Mouse (Mus musculus): ENCODE data around the gene Clk2. TPM values are rescaled to one million over a fixed set of nuclear protein-coding genes. Genes with fewer than 3 reads are reported as not detected.

The Clk2 gene
- 6.5 TPM for polyA plus RNA-seq (2014; fragmentation: Illumina TruSeq; extraction: RNeasy Lipid Tissue Mini Kit (QIAGEN cat#74804); ENCODE audit: low read depth, low replicate concordance)

DNA sequence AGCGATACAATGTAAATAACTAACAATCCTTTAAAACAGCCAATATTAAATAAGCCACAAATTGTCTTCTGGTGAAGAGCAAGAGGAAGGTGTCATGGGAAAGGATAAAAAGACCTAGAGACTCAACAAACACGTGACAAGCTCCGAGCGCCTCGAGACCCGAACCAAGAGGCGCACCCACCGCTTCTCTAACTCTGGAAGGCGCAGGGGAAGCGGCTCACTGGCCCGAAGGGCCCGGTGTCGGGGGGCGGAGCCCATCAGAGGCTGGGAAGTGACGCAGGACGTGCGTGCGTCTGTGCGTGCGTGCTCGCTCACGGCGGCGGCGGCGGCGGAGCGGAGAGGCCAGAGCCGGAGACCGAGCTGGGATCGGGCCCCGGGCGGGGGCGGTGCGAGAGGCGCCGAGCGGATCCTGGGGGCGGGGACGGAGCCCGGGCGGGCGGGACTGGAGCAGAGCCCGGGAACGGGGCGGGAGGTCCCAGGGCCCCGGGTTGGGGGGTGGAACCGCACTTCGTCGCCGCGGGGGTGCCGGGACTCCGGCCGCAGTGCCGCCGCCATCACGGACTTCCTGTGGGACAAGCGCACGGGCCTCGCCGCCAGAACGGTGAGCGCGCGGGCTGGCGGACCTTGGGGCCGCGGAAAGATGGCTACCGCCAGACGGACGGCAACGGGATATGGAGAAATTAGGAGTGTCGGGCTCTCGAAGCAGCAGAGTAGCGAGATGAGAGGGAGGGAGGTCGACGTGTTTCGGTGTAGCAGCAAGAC, at the start of gene Clk2:
Gene Clk2 (plus strand): TSS at position 290 of the 762 bp plus-strand sequence.

DNA sequence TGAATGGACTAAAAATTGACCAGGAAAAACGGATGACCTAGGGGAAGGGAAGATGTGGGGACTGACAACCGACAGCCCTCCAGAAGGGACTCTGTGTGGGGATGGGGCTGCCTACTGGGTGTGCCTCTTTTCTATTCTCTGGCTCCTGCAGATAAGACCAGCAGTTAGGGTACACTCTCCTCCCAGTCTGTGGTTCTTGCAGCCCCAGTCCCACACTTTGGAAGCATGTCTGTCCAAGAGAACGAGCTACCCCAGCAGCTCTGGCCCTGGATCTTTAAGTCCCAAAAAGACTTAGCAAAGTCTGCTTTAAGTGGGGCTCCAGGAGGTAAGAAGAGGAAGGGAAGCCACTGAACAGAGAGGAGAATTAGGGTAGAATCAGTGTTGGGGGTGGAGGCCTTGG, 28.6 kb upstream of the Clk2 start, which contains the start of gene Pklr:
Gene Pklr (plus strand): TSS at position 185 of the 400 bp plus-strand sequence.

DNA sequence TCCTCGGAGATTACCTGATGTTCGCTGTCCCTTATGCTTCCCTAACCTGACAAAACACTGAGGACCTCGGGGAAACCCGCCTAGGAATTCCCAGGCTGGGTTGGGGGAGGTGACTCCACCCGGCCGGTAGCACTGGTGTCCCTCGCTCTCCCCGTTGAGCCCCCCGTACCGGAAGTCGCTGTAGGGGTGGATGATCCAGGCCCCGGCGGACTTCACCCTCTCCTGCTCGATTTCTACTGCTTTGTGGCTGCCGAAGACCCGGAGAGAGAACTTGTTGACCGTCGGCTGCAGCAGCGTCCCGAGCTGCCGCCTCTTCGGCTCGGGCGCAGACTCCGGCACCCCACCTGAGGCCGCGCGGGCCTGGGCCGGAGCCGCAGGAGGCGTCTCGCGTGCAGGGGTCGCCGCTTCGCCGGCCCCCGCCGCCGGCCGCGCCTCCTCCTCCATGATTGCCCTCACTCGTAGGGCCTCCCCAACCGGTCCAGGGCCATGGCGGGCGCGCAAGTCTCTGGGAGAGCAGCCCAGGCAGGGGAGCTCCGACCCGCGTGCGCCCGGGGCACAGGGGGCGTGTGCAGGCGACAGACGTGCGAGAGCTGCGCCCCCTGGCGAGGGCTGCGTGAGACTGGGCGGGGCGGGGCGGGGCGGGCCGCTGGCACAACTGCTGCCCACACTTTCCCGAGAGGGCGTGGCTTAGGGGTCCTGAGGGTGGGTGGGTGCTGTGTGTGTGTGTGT, 4.8 kb upstream of the Clk2 start, which contains the start of gene Hcn3:
Gene Hcn3 (minus strand): TSS at position 581 of the 729 bp plus-strand sequence.

DNA sequence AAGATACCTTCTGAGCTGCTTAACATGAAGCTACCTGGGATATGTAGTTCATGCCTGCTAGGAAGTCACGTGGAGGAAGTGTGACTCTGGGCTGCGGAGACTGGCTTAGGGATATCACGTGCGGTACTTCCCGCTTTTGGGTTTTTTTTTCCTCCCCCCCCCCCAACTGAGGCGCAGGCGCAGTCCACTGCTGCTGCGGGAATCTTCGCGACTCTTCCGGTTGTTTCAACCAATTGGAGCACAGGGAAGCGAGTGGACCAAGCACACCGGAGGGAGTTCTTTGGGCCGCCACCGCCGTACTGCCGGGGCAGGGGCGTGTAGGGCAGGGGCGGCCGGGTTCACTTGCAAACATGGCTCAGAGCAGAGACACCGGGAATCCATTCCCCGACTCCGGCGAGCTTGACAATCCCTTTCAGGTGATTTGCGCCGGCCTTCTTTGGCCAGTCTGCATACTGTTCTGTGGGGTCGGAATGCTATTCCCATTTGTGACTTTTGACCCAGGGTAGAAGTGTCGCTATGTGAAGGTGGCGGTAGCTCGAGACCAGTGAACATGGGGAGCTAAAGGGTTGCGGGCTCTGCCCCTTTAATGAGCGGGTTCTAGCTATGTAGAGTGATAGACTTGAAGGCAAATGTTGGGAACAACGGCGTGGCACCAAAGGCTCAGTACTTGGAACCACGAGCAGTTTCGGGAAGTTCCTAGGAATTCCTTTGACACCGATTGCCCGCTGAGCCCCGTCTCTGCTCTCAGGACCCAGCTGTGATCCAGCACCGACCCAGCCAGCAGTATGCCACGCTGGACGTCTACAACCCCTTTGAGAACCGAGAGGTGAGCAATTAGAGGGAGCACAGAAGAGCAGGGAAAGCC, 12.9 kb downstream of the Clk2 start, which contains the start of gene Scamp3:
Gene Scamp3 (plus strand): TSS at position 232 of the 865 bp plus-strand sequence.

DNA sequence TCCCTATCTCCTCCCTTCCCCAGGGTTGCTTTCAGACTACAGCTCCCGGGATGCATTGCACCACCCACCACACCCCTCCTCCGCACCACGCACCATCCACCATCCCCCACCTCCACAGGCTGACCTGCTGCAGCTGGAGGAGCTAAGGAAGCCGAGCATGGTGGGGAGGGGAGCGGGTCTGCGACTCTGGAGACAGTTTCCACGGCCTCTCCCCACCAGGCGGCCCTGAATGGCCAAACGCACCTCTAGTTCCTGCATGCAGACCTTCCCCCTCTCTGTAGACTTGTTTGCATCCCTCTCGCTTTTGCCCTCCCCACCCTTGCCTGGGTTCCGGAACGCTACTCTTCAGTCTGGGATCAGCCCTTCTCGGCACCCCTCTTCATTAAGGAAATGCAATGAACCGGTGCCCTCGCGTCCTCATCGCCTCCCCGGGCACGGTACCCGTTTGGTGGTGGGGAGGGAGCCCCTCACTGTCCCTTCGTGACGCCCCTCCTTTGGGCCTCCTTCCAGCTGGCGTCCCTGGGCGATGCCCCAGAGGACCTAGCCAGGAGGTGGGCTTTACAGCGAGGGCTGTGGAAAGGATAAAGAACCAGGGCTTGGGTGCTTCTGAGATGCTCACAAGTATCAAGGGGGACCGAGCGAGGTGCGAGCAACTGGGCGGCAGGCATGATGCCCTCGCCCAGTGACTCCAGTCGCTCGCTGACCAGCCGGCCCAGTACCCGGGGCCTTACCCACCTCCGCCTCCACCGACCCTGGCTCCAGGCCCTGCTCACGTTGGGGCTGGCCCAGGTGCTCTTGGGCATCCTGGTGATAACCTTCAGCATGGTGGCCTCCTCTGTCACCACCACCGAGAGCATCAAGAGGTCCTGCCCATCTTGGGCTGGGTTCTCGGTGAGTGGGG, 18.7 kb downstream of the Clk2 start, which contains the start of gene Fam189b:
Gene Fam189b (plus strand): TSS at position 86 of the 901 bp plus-strand sequence.

DNA sequence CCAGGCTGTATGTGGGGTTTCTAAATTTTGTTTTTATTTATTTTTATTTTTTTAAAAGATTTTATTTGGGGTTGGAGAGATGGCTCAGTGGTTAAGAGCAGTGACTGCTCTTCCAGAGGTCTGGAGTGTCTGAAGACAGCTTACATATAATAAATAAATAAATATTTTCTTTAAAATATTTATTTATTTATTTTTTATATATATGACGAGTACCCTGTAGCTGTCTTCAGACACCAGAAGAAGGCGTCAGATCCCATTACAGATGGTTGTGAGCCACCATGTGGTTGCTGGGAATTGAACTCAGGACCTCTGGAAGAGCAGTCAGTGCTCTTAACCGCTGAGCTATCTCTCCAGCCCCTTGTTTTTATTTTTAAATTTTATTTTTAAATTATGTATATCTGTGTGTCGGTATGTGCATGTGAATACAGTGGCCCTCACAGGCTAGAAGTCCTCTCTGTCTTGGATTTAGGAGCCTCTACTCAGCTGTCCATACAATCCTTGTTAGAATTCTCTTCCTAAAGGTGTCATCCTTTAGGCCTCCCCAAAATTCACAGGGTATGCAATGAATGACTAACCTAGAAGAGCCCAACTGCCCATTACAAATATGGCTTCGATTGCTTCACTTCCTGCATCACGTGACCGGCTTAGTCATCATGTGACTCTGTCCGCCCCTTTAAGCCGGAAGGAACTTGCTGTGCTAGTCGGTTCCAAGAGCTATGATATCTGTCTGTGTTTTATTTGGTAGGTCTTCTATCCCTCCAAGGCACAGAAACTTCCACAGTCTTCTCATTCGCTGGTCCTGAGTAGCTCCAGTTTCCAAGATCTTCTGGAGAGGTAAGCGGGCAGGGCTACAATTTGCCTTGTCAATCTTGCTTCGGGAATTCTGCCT, 37.9 kb downstream of the Clk2 start, which contains the start of gene Gba:
Gene Gba (plus strand): TSS at position 676 of the 889 bp plus-strand sequence.

DNA sequence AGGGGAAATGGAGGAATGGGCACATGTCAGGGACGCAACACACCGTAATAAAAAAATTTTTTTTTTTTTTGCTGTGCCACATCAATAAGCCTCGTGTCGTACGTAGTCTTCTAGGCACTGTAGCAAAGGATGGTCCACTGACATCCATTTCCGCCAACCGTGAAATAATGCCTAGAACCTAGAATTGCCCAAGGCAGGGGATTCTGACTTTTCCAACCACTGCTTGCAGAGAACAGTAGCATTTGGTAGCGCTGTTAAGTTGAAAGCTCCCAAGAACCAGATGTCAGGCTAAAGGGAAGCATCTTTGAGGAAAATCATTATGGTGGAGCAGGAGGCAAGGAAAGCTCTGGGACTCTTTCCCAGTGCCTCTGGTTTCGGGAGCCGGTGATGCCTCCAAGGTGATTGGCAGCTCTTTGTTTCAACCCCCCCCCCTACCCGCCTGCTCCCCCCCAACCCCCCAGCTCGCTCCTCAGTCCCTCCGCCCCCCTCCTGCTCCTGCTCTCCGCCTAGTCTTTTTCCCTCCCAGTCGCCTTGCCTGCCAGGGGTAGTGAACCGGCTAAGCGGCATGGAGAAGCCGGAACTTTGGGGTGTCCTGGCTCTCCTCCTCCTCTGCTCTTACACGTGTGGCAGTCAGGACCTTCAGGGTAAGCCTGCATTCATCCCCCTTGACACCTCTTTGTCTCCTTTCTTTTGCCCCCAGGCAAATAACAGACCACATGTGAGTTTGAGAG, 50.3 kb downstream of the Clk2 start, which contains the start of gene Thbs3:
Gene Thbs3 (plus strand): TSS at position 500 of the 731 bp plus-strand sequence.

Other genes starting within 250 kb of the Clk2 start
- 40.4 TPM for gene Ash1l, start 214.2 kb upstream of the Clk2 start, polyA plus RNA-seq (2014; fragmentation: Illumina TruSeq; extraction: RNeasy Lipid Tissue Mini Kit (QIAGEN cat#74804); ENCODE audit: low read depth, low replicate concordance)
- gene Dap3, start 213.6 kb upstream of the Clk2 start, polyA plus RNA-seq (2014; fragmentation: Illumina TruSeq; extraction: RNeasy Lipid Tissue Mini Kit (QIAGEN cat#74804); ENCODE audit: low read depth, low replicate concordance), result 106 TPM
- gene Rusc1, start 71.5 kb upstream of the Clk2 start, polyA plus RNA-seq (2014; fragmentation: Illumina TruSeq; extraction: RNeasy Lipid Tissue Mini Kit (QIAGEN cat#74804); ENCODE audit: low read depth, low replicate concordance), result 5.8 TPM
- gene Gm43738, start 63.7 kb upstream of the Clk2 start, polyA plus RNA-seq (2014; fragmentation: Illumina TruSeq; extraction: RNeasy Lipid Tissue Mini Kit (QIAGEN cat#74804); ENCODE audit: low read depth, low replicate concordance), result not detected
- gene Fdps, start 62.8 kb upstream of the Clk2 start, polyA plus RNA-seq (2014; fragmentation: Illumina TruSeq; extraction: RNeasy Lipid Tissue Mini Kit (QIAGEN cat#74804); ENCODE audit: low read depth, low replicate concordance), result 6.4 TPM
- 10.3 TPM for gene Pklr, start 28.7 kb upstream of the Clk2 start, polyA plus RNA-seq (2014; fragmentation: Illumina TruSeq; extraction: RNeasy Lipid Tissue Mini Kit (QIAGEN cat#74804); ENCODE audit: low read depth, low replicate concordance)
- gene Hcn3, start 4.6 kb upstream of the Clk2 start, polyA plus RNA-seq (2014; fragmentation: Illumina TruSeq; extraction: RNeasy Lipid Tissue Mini Kit (QIAGEN cat#74804); ENCODE audit: low read depth, low replicate concordance), result not detected
- 7.7 TPM for gene Scamp3, start 12.7 kb downstream of the Clk2 start, polyA plus RNA-seq (2014; fragmentation: Illumina TruSeq; extraction: RNeasy Lipid Tissue Mini Kit (QIAGEN cat#74804); ENCODE audit: low read depth, low replicate concordance)
- not detected for gene Fam189b, start 18.3 kb downstream of the Clk2 start, polyA plus RNA-seq (2014; fragmentation: Illumina TruSeq; extraction: RNeasy Lipid Tissue Mini Kit (QIAGEN cat#74804); ENCODE audit: low read depth, low replicate concordance)
- 10.7 TPM for gene Gba, start 38.1 kb downstream of the Clk2 start, polyA plus RNA-seq (2014; fragmentation: Illumina TruSeq; extraction: RNeasy Lipid Tissue Mini Kit (QIAGEN cat#74804); ENCODE audit: low read depth, low replicate concordance)
- gene Thbs3, start 50.4 kb downstream of the Clk2 start, polyA plus RNA-seq (2014; fragmentation: Illumina TruSeq; extraction: RNeasy Lipid Tissue Mini Kit (QIAGEN cat#74804); ENCODE audit: low read depth, low replicate concordance), result 0.73 TPM
- 50.1 TPM for gene Mtx1, start 62.3 kb downstream of the Clk2 start, polyA plus RNA-seq (2014; fragmentation: Illumina TruSeq; extraction: RNeasy Lipid Tissue Mini Kit (QIAGEN cat#74804); ENCODE audit: low read depth, low replicate concordance)
- gene Muc1, start 64.3 kb downstream of the Clk2 start, polyA plus RNA-seq (2014; fragmentation: Illumina TruSeq; extraction: RNeasy Lipid Tissue Mini Kit (QIAGEN cat#74804); ENCODE audit: low read depth, low replicate concordance), result 9.3 TPM
- gene Krtcap2, start 81.2 kb downstream of the Clk2 start, polyA plus RNA-seq (2014; fragmentation: Illumina TruSeq; extraction: RNeasy Lipid Tissue Mini Kit (QIAGEN cat#74804); ENCODE audit: low read depth, low replicate concordance), result 27.7 TPM
- not detected for gene Trim46, start 81.5 kb downstream of the Clk2 start, polyA plus RNA-seq (2014; fragmentation: Illumina TruSeq; extraction: RNeasy Lipid Tissue Mini Kit (QIAGEN cat#74804); ENCODE audit: low read depth, low replicate concordance)
- not detected for gene Dpm3, start 94.6 kb downstream of the Clk2 start, polyA plus RNA-seq (2014; fragmentation: Illumina TruSeq; extraction: RNeasy Lipid Tissue Mini Kit (QIAGEN cat#74804); ENCODE audit: low read depth, low replicate concordance)
- 10.2 TPM for gene Slc50a1, start 105.8 kb downstream of the Clk2 start, polyA plus RNA-seq (2014; fragmentation: Illumina TruSeq; extraction: RNeasy Lipid Tissue Mini Kit (QIAGEN cat#74804); ENCODE audit: low read depth, low replicate concordance)
- 8.2 TPM for gene Efna1, start 116.3 kb downstream of the Clk2 start, polyA plus RNA-seq (2014; fragmentation: Illumina TruSeq; extraction: RNeasy Lipid Tissue Mini Kit (QIAGEN cat#74804); ENCODE audit: low read depth, low replicate concordance)
- gene Efna3, start 158.2 kb downstream of the Clk2 start, polyA plus RNA-seq (2014; fragmentation: Illumina TruSeq; extraction: RNeasy Lipid Tissue Mini Kit (QIAGEN cat#74804); ENCODE audit: low read depth, low replicate concordance), result not detected
- not detected for gene Efna4, start 173.2 kb downstream of the Clk2 start, polyA plus RNA-seq (2014; fragmentation: Illumina TruSeq; extraction: RNeasy Lipid Tissue Mini Kit (QIAGEN cat#74804); ENCODE audit: low read depth, low replicate concordance)
- gene Adam15, start 185.2 kb downstream of the Clk2 start, polyA plus RNA-seq (2014; fragmentation: Illumina TruSeq; extraction: RNeasy Lipid Tissue Mini Kit (QIAGEN cat#74804); ENCODE audit: low read depth, low replicate concordance), result 4.4 TPM
- gene Dcst2, start 197.2 kb downstream of the Clk2 start, polyA plus RNA-seq (2014; fragmentation: Illumina TruSeq; extraction: RNeasy Lipid Tissue Mini Kit (QIAGEN cat#74804); ENCODE audit: low read depth, low replicate concordance), result not detected
- not detected for gene Dcst1, start 200.5 kb downstream of the Clk2 start, polyA plus RNA-seq (2014; fragmentation: Illumina TruSeq; extraction: RNeasy Lipid Tissue Mini Kit (QIAGEN cat#74804); ENCODE audit: low read depth, low replicate concordance)
- gene Zbtb7b, start 230.0 kb downstream of the Clk2 start, polyA plus RNA-seq (2014; fragmentation: Illumina TruSeq; extraction: RNeasy Lipid Tissue Mini Kit (QIAGEN cat#74804); ENCODE audit: low read depth, low replicate concordance), result 2.8 TPM
- gene Lenep, start 238.0 kb downstream of the Clk2 start, polyA plus RNA-seq (2014; fragmentation: Illumina TruSeq; extraction: RNeasy Lipid Tissue Mini Kit (QIAGEN cat#74804); ENCODE audit: low read depth, low replicate concordance), result 1.6 TPM
- 1.8 TPM for gene Flad1, start 247.1 kb downstream of the Clk2 start, polyA plus RNA-seq (2014; fragmentation: Illumina TruSeq; extraction: RNeasy Lipid Tissue Mini Kit (QIAGEN cat#74804); ENCODE audit: low read depth, low replicate concordance)

All from kidney, adult 10 weeks (tissue).